Mouse (Mus musculus): ENCODE measurements around the gene Gm10803.

Gm10803 gene

DNA sequence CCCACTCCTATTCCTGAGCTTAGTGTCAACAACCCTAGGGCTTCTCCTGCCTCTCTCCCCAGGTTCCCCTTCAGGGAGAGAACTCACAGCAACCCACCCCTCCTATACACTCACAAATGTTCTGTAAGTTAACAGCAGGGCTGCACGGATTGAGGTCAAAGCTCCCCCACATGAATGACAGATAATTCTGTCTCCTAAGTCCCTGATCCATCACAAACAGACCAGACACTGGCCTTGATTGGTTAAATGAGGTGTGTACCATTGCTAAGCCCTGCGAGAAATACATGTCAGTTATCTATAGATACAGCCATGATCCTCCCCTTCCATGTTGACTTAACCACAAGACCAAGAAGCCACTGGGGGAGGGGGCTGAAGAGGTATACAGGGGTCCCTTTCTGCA is 31.3 kb downstream of the Gm10803 start:
- in situ Hi-C loops (cut with MboI; ENCODE audit: low sequenced_read_pairs) = no loop called here

DNA sequence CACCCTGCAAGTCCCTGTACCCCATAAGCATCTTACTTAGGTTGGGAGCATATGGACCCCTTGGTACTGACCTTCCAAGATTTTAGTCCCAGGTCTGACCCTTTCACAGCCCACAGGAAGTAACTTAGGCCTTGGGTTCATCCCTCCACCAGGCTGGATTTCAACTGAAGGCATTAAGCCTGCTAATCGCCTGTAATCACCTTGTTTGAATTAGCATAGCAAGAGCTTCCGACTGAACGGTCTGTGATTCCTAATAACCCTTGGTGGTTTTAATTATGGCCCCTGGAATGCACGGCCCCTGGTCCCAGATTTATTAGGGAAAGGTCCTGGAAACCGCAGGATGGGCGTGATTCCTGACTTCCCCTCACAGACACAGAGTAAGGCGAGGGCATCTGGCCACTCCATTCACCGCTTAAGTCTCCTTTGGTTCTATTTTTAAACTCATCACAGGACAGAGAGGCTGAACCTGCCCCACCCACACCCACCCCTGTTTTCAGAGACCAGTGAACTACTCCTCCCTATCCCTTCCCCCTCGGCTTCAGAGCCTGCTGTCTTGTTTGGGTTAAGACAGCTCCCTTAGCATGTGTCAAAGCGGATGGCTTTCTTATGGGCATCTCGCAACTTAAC is 31.9 kb downstream of the Gm10803 start:
- in situ Hi-C loops (cut with MboI; ENCODE audit: low sequenced_read_pairs) = no loop called here

DNA sequence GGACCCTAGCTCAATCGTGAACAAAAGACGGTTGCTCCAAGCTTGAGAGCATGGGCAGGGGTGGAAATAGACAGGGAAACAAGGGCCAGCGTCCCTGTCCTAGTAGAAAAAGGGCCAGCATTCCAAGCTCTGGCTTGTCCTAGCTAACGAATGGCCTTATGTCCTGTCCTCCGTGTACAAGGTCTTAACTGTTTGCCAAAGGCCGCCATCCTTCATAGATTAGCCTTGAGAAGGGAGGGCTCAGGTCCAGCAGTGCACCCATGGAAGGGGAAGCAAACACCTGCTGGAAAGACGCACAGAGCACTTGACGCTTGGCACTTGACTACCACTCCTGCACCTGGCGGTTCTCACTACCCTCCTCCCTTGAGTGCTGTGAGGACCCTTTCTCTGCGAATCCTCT is 32.8 kb downstream of the Gm10803 start:
- in situ Hi-C loops (cut with MboI; ENCODE audit: low sequenced_read_pairs) = no loop called here

DNA sequence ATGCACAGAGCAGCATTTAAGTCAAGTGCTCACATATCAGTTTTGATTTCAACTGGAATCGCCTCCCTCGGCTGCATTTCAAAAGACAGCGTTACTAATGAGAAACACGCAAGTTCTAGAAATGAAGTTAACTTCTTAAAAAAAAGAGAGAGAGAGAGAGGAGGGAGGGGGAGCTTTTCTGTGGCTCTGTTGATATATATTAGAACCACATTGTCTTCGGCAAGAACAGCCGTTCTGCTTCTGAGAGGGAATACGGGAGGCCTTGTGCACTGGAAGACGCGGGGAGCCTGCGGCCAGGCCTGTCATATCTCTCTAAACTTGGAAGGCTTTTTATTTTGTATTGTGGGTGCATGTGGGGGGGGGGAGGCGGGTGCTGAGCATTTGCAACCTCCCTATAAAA is 36.8 kb downstream of the Gm10803 start:
- in situ Hi-C loops (cut with MboI; ENCODE audit: low sequenced_read_pairs) = no loop called here

DNA sequence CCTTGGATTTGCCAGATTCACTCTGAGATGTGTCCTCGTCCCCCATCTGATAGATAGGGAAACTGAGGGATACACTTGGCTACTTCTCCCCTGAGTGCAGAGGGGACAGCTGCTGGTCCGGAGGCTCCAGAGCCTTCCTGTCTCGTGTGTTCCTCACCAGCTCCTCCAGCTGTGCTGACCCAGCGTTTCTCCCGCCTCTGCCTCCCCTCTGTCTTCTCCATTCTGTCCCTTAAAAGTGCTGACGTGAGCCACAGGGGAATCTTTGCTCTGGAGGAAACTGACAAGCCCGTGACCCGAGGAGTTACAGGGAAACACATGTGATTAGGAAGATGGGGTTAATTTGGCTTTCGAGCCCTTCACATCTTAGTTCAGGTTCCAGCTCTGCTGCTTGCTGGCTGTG is 39.4 kb downstream of the Gm10803 start:
- in situ Hi-C loops (cut with MboI; ENCODE audit: low sequenced_read_pairs) = no loop called here

DNA sequence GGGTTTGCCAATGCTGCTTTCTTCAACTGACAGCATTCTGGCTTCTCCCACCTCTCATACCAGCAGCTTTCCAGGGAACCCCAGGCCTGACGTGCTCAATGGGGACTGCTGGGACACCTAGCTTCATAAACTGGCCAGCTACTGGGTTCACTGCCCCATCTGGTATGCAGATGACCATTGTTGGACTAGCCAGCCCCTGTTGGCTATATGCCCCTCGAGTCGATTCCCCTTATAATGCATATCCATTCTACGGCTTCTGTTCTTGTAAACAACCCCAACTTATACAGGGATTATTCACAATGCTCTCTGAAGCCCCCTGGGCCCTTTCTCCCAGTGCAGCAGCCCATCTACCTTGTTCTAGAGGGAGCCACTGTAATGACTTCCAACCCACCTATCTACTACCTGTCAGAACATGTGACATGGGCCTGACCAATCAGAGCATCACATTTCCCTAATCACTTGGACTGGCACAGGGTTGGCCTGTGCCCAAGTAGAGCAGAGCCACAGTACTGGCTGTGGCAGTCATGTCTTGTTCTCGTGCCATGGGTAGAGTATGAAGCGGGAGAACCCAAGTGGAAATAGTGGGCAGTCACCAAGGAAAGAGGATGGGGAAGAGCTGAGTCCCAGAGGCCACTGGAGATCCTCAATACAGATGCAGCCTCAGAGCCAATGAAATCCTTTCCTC is 44.4 kb downstream of the Gm10803 start:
- in situ Hi-C loops (cut with MboI; ENCODE audit: low sequenced_read_pairs) = no loop called here

DNA sequence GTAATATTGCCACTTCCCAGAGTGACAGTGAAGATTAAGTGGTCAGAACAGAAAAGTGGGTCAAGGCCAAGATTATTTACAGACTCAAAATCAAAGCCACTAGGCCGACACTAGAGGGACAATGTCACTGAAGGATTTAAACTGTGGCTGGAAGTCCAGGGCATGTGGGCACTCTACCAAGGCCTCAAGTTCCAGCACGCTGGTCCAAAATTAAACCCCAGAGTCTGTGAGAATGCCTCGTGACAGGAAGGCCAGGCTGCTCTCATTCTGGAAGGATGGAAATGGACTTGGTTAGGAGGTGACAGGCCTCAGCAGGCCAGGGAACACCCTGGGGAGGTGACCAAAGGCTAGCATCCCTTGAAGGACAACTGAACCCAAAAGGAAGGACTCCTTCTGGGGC is 48.4 kb downstream of the Gm10803 start:
- in situ Hi-C loops (cut with MboI; ENCODE audit: low sequenced_read_pairs) = no loop called here

DNA sequence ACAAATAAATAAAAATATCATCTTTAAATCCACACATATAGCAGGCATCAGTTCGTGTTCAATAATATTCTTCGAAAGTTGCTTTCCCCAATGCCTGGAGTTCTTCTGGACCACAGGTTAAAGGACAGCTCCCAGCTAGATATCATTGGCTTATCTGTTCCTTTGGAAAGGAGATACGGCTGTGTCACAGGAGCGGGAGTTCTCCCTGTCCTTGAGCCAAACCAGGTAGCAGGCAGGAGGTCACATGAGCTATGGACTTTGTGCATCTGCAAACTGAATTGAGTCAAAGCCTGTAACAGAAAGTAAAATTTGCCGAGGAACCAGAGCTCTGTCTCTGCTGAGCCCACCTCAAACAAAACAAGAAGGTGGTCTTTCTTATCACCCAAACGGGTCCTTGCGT is 52.7 kb downstream of the Gm10803 start:
- in situ Hi-C loops (cut with MboI; ENCODE audit: low sequenced_read_pairs) = no loop called here
